Mouse (Mus musculus) heart, postnatal 25 days (tissue): ENCODE data around the gene Usp37. TPM values are rescaled to one million over a fixed set of nuclear protein-coding genes. Genes with fewer than 3 reads are reported as not detected.

Source experiments
- DNase-seq: peaks from one replicate; pipeline ENCODE4 v3.0.0; 2022; ENCODE audit warnings: low spot score
- intact Hi-C: fragments of 180-260 bp; cut with DNase I; formaldehyde crosslinking; loops from one replicate; pipeline ENCODE4 v1.15.1; 2025
- microRNA-seq: library from miRNA; unstranded; fragments of <30 nt; microRNA quantifications from one replicate; pipeline ENCODE4 v1.2.0, GENCODE M21; 2022
- total RNA-seq, 2 experiments: library from RNA; stranded (reverse); gene quantifications; 2 replicates each; pipeline ENCODE4 v1.2.3; 2021

The Usp37 gene
- total RNA-seq, 2 experiments from 2014 or later: 7.5 to 9.0 TPM

GRCm38 (mm10) chr1:74388398-74388920 is 155.6 kb downstream of the Usp37 start:
- intact Hi-C loops: no loop called here
- no peak for DNase-seq

DNA sequence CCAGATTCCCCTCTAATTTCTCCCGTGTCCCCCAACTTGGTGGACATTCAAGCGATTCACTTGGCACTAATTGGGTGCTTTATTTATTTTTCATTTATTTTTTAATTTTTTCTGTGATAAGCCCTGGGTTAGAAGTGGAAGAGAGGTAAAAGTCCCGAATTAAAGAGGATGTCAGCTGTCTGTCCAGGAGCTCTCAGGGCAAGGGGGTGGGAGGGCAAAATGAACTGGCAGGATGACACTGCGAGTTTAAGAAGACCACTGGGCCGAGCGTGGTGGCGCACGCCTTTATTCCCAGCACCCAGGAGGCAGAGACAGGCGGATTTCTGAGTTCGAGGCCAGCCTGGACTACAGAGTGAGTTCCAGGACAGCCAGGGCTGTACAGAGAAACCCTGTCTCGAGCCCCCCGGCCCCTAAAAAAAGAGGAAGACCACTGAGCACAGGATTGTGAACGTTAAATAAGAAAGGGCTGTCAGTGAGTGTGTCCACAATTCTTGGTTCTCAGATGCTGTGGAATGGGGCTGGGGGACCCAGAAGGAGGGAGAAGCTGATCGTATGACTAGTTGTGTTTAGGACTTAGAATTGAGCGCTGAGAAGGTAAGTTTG is 156.6 kb downstream of the Usp37 start:
- intact Hi-C loops: no loop called here

DNA sequence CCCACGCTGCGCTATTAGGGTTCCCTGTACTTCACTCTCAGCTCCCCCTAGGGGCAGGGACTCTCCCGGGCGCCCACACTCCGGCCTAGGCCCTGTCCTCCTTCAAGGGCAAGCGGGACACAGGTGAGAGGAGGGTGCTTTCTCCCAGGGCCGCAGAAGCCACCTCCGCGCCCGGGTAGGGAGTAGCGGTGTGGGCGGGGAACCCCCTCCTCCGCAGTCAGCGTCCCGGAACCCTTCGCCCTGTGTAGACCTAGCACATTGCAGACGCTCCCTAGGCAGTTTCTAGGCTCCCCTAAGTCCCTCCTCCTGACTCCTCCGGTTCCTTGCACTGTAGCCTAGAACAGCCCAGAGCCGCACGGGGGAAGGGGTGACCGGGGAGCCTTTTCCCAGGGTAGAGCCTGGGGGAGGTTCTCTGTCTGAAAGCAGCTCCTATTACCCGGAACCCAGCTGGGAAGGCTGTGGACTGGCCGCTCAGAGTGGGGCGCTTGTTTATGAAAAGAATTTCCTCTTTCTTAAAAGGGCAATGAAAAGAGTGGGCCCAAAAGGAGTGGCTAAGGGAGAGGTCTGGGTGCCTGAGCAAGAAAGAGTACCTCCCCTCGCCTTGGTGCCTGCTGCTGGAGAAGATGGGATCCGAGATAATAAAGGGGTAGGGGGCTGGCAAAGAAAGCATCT is 157.2 kb downstream of the Usp37 start:
- intact Hi-C loops: no loop called here
- DNase-seq: peak; percentile 91

More for the DNA sequence above, 156.6 kb downstream of the Usp37 start:
- DNase-seq: no peak

DNA sequence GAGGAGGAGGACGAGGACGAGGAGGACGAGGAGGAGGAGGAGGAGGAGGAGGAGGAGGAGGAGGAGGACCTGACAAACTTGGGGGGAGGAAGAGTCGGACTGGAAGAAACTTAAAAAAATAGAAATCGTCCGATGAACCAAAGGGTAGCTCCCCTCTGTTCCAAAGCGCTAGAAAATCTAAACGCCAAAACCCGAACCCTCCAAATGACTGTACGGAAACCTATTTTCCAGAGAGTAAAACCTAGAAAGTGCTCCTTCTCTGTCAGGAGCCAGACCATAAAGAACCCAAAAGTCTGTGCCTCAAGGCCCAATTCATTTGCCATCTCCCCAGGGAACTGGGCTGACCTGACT is 157.7 kb downstream of the Usp37 start:
- intact Hi-C loops: no loop called here

GRCm38 (mm10) chr1:74385531-74385930 is 158.6 kb downstream of the Usp37 start:
- no peak for DNase-seq
- intact Hi-C loops: loop anchor here (2.0 kb wide), 2 partner anchors 23 to 181 kb away; partner anchors contain the start of gene Catip

More for the DNA sequence above, 157.7 kb downstream of the Usp37 start:
- DNase-seq: no peak

Small RNA genes lying within 50 kb of the gene (microRNA-seq; reads per million reads assigned to microRNA genes)
- gene Gm25035 (not detected), gene Mir26b (27,739 reads per million, percentile 97 among the genes with 10 or more reads in this experiment)

Other genes starting within 250 kb of the Usp37 start
- gene Tmbim1, start 238.7 kb downstream of the Usp37 start, total RNA-seq: 10 to 100 TPM; 38.4 to 41.5 TPM
- gene Catip, start 182.2 kb downstream of the Usp37 start, total RNA-seq: under 1 TPM; 0.18 to 0.28 TPM
- 1 to 10 TPM; 2.5 to 3.2 TPM for gene Slc11a1, start 169.1 kb downstream of the Usp37 start, total RNA-seq
- gene Ctdsp1, start 152.8 kb downstream of the Usp37 start, total RNA-seq: 100 to 1,000 TPM; 123 to 139 TPM
- gene Vil1, start 134.9 kb downstream of the Usp37 start, total RNA-seq: 1 to 10 TPM in 1 of 2 experiments, under 1 TPM in 1; 0.57 to 1.0 TPM
- 10 to 100 TPM; 12.5 to 14.7 TPM for gene Cnot9, start 38.2 kb downstream of the Usp37 start, total RNA-seq
- gene Plcd4, start 1.4 kb downstream of the Usp37 start, total RNA-seq: not detected
- 10 to 100 TPM; 12.1 to 12.4 TPM for gene Zfp142, start 44.0 kb upstream of the Usp37 start, total RNA-seq
- 10 to 100 TPM; 34.5 to 36.6 TPM for gene Bcs1l, start 44.0 kb upstream of the Usp37 start, total RNA-seq
- gene Rnf25, start 57.1 kb upstream of the Usp37 start, total RNA-seq: 10 to 100 TPM; 16.7 to 20.4 TPM
- gene Stk36, start 57.2 kb upstream of the Usp37 start, total RNA-seq: 1 to 10 TPM in 1 of 2 experiments, under 1 TPM in 1; 0.73 to 1.1 TPM
- 10 to 100 TPM; 11.6 to 12.1 TPM for gene Ttll4, start 117.5 kb upstream of the Usp37 start, total RNA-seq
- gene Cyp27a1, start 169.3 kb upstream of the Usp37 start, total RNA-seq: 10 to 100 TPM; 11.1 to 11.9 TPM
- gene Prkag3, start 204.9 kb upstream of the Usp37 start, total RNA-seq: 1 to 10 TPM in 1 of 2 experiments, under 1 TPM in 1; 0.96 to 2.7 TPM
- gene Wnt6, start 227.6 kb upstream of the Usp37 start, total RNA-seq: under 1 TPM in 1 of 2 experiments, not detected in 1; 0.20 TPM
- gene Wnt10a, start 247.2 kb upstream of the Usp37 start, total RNA-seq: not detected